Mouse (Mus musculus) midbrain, embryonic 11.5 days (tissue): ENCODE results near the gene Gfy. TPM values are rescaled to one million over a fixed set of nuclear protein-coding genes. Genes with fewer than 3 reads are reported as not detected.
A peak's percentile ranks its signal among the peaks of the same experiment; 100 is the strongest.

Experiments used
- ATAC-seq: fragments of 200-750 bp; cut with Nextera tagmentation; 2 replicates; pipeline ENCODE4 v1.8.0; 2017; ENCODE audit warnings: moderate TSS enrichment, moderate library complexity; ENCODE audit not compliant: low FRiP score
- DNase-seq: peaks from one replicate; pipeline ENCODE4 v3.0.0; 2015; ENCODE audit warnings: low spot score; ENCODE audit errors: missing footprints
- H3K27ac ChIP-seq: fragments of 300-500 bp; sonication (generic); 2 replicates; pipeline ENCODE4 v1.5.1; 2014; ENCODE audit warnings: low read depth, low read length
- H3K27me3 ChIP-seq: fragments of 300-500 bp; sonication (generic); 2 replicates; pipeline ENCODE4 v1.6.1; 2014; ENCODE audit warnings: mild to moderate bottlenecking, low read length, moderate library complexity, mixed read lengths; ENCODE audit not compliant: control insufficient read depth, insufficient read depth
- H3K36me3 ChIP-seq: fragments of 300-500 bp; sonication (generic); 2 replicates; pipeline ENCODE4 v1.6.1; 2014; ENCODE audit warnings: mild to moderate bottlenecking, low read length, moderate library complexity, mixed read lengths; ENCODE audit not compliant: control insufficient read depth, insufficient read depth
- H3K4me1 ChIP-seq: fragments of 300-500 bp; sonication (generic); 2 replicates; pipeline ENCODE4 v1.6.1; 2014; ENCODE audit warnings: low read length; ENCODE audit not compliant: control insufficient read depth, insufficient read depth
- H3K4me2 ChIP-seq: fragments of 300-500 bp; sonication (generic); 2 replicates; pipeline ENCODE4 v1.6.1; 2014; ENCODE audit warnings: mild to moderate bottlenecking, moderate library complexity
- H3K4me3 ChIP-seq: fragments of 300-500 bp; sonication (generic); 2 replicates; pipeline ENCODE4 v1.5.1; 2014; ENCODE audit warnings: low read depth, low read length
- H3K9ac ChIP-seq: fragments of 300-500 bp; sonication (generic); 2 replicates; pipeline ENCODE4 v1.6.1; 2014; ENCODE audit warnings: low read length
- H3K9me3 ChIP-seq: fragments of 300-500 bp; sonication (generic); 2 replicates; pipeline ENCODE4 v1.6.1; 2016; ENCODE audit warnings: low read length; ENCODE audit not compliant: control insufficient read depth
- WGBS: fragments of 180-500 bp; shearing (Covaris S2); extraction: QIAGEN DNeasy Blood & Tissue Kit; methylation state at CpG from one replicate; pipeline ENCODE4 v1.1.7; 2014; 5-methylcytosine and 5-hydroxymethylcytosine counted together
- polyA plus RNA-seq: library from polyadenylated mRNA; unstranded; fragments of >200 nt; fragmentation: Nextera tagmentation; extraction: Ambion mirVana; gene quantifications from 2 replicates; pipeline ENCODE4 v1.2.1, GENCODE M21; 2014

Gfy gene
- polyA plus RNA-seq = not detected in 2 replicates

DNA sequence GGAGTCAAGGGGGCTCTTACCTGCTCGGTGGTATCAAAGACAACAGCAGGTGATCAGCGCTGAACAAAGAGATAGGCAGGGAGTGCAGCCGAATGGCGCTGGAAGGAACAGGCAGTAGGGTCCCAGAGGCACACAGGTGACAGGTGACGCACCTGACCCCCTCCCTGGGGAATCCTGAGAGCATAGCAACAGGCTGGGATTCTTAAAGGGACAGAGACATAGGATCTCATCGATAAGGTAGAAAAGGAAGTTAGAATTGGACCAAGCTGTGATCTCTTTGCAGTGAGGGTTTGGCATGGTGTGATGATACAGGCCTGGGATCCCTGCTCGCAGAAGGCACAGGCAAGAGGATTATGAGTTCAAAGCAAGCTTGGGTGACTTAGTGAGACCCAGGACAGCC, at the start of gene Gfy:
Gene Gfy (minus strand): TSS at position 101 of the 400 bp plus-strand sequence.
- Histone ChIP-seq H3K27me3 (peaks cover 99% of the 10 kb centered on the region), H3K4me3 (no peak within 1 kb of the TSS), H3K9ac (no peak within 1 kb of the TSS), H3K4me2 (no peak within 1 kb of the TSS), H3K4me1 (peaks cover 12% of the 10 kb centered on the region), H3K36me3 (no peaks in the 10 kb centered on the region), H3K27ac (no peak within 1 kb of the TSS), H3K9me3 (no peaks in the 10 kb centered on the region)
- 26% methylated on average over 7 of the region's 7 CpGs for WGBS
- DNase-seq = no peak
- no peak for ATAC-seq

DNA sequence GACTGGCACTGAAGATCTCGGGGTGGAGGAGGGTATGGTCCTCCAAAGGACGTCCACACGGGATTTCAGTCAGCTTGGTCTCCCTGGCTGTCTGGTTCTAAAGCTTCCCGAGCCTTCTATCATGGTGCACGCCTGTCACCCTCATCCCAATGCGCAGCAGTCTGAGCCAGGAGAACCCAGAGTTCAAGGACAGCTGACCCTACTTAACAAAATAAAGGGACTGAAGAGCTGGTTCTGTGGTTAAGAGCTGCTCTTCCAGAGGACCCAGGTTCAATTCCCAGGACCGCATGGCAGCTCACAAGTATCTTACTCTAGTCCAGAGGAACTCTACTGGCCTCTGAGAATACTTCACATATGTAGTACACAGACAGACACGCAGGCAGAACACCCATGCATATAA, 49.7 kb upstream of the Gfy start:
- Histone ChIP-seq H3K4me2 (no peak overlapping the region), H3K9me3 (no peaks in the 10 kb centered on the region), H3K9ac (no peak overlapping the region), H3K4me3 (no peak overlapping the region), H3K4me1 (peaks cover 12% of the 10 kb centered on the region), H3K27me3 (no peaks in the 10 kb centered on the region), H3K27ac (no peak overlapping the region), H3K36me3 (peaks cover 66% of the 10 kb centered on the region)
- WGBS = 91% methylated on average over 8 of the region's 8 CpGs
- no peak for DNase-seq
- ATAC-seq = no peak

DNA sequence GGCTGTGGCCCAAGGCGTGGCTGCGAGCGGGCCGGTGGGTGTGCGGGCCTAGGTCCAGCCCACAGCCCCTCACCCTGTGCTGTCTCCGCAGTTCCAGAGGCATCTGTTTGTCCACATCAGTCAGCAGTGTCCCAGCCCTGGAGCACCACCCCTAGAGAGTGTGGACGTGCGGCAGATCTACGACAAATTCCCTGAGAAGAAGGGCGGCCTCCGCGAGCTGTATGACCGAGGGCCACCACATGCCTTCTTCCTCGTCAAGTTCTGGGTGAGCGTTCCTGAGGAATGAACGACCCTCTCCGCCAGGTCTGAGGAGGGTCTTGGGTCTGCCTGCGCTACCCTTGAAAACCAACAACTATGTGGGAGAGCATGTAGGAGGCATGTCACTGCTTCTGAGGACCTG, 49.2 kb upstream of the Gfy start:
- Histone ChIP-seq H3K9me3 (no peaks in the 10 kb centered on the region), H3K4me2 (no peak overlapping the region), H3K36me3 (peaks cover 69% of the 10 kb centered on the region), H3K27me3 (no peaks in the 10 kb centered on the region), H3K27ac (no peak overlapping the region), H3K4me1 (peaks cover 7% of the 10 kb centered on the region), H3K4me3 (no peak overlapping the region), H3K9ac (no peak overlapping the region)
- 97% methylated on average over 18 of the region's 18 CpGs for WGBS
- DNase-seq (no peak), ATAC-seq (no peak)

DNA sequence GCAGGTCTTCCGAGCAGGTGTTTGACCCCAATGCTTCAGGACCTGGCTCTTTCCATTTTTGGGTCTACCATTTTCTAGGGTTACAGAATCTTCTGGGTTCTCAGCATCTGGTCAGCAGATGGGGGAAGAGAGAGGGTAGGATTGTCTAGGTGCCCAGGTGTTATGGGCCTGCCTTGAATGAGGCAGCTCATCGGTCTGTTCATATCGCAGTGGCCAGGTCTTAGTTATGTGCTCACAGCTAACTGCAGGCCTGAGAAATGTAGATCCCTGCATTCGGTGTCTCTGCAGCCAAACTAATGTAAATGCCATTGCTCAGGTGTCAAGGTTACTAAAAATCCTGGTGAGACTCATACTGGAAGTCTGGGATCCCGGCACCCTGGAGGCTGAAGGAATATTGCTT, 47.1 kb upstream of the Gfy start:
- H3K36me3 ChIP-seq = peaks cover 61% of the 10 kb centered on the region
- no peaks in the 10 kb centered on the region for H3K27me3 ChIP-seq
- H3K9me3 ChIP-seq = no peaks in the 10 kb centered on the region
- DNase-seq (no peak), ATAC-seq (no peak)
- no peak overlapping the region for H3K27ac ChIP-seq
- H3K4me3 ChIP-seq = no peak overlapping the region
- WGBS = 94% methylated on average over 5 of the region's 5 CpGs
- no peak overlapping the region for H3K4me2 ChIP-seq
- H3K9ac ChIP-seq = no peak overlapping the region
- no peaks in the 10 kb centered on the region for H3K4me1 ChIP-seq

DNA sequence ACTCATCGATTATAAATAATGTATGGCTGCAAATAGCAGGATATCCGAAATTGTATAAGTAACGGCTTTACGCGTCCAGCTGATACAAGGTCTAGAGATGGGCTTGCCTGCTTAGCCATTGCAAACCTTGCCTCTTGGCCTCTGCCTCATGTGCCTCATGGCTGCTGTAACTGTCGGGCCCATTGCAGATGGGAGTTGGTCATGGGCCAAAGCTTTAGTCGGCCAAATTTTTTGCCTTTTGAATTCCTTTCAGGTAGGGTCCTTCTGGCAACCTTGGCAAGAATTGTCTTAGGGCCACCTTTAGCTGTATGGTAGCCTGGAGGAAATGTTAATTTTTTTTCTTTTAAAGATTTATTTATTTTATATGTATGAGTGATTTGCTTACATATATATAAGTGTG, 45.5 kb upstream of the Gfy start:
- DNase-seq (no peak), ATAC-seq (no peak)
- Histone ChIP-seq H3K9ac (no peak overlapping the region), H3K4me3 (no peak overlapping the region), H3K27me3 (no peaks in the 10 kb centered on the region), H3K4me2 (no peak overlapping the region), H3K27ac (no peak overlapping the region), H3K36me3 (peaks cover 64% of the 10 kb centered on the region), H3K4me1 (no peaks in the 10 kb centered on the region), H3K9me3 (no peaks in the 10 kb centered on the region)
- 95% methylated on average over 7 of the region's 7 CpGs for WGBS

DNA sequence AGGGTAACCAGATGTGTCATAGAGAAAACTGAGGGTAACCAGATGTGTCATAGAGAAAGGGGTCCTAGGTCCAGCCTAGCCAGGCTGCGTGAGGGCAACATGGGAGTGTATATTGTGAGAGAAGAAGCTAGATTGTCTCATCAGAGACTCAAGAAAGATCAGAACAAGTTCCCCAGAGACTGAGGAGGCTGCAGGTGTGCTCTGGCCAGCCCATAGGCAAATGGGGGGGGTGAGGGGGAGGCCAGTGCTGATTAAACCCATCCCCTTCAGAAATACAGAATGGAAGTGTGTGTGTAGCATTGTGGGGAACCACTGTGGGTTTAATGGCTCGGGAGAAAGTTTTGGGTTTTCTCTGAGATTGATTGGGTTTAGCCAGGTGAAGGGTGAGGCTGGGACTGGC, 42.3 kb upstream of the Gfy start:
- no peak overlapping the region for H3K4me2 ChIP-seq
- H3K27ac ChIP-seq = no peak overlapping the region
- DNase-seq (no peak), ATAC-seq (no peak)
- H3K27me3 ChIP-seq = no peaks in the 10 kb centered on the region
- peaks cover 53% of the 10 kb centered on the region for H3K36me3 ChIP-seq
- H3K4me3 ChIP-seq = no peak overlapping the region
- H3K4me1 ChIP-seq = peaks cover 19% of the 10 kb centered on the region
- no peaks in the 10 kb centered on the region for H3K9me3 ChIP-seq
- 93% methylated on average over 2 of the region's 2 CpGs for whole genome bisulfite sequencing
- no peak overlapping the region for H3K9ac ChIP-seq

DNA sequence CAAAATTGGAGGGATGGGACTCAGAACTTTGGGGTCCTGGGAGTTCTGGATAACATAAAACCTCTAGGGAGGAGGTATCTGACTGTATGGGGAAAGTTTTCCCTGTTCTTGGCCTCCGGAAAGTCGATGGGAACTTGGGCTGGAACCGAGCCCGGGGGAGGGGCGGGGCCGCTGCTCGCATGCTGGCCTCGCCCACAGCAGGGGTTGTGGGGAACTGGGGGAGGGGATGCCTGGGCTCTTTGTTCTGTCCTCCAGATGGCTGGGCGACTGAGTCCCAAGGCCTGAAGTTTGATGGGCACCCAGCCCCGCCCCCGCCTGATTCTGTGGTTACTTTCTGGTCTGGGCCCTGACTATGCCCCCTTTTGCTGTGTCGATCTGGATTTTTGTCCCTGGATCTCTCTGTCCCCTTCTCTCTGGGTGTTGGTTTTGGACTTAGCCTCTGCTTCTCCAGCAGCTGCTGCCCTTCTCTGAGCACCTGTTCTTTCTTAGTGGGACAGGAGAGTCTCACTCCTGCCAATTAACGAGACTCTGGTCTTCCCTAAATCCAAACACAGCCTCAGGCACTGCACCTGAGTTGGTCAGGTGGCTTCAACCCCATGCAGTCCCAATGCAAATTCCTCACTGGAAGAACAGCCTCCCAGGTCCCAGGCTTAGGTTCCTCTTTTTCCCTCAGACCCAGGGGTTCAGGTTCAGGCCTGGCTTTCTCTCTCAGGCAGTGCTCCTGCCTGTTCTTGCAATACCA, 37.2 kb upstream of the Gfy start:
- peak overlapping the region; percentile 93 for H3K4me2 ChIP-seq
- DNase-seq = peak; percentile 98
- H3K9me3 ChIP-seq = no peaks in the 10 kb centered on the region
- H3K27me3 ChIP-seq = peaks cover 5% of the 10 kb centered on the region
- H3K4me3 ChIP-seq = peak overlapping the region; percentile 85
- H3K9ac ChIP-seq = peak overlapping the region; percentile 100
- peaks cover 20% of the 10 kb centered on the region for H3K36me3 ChIP-seq
- 0% methylated on average over 13 of the region's 13 CpGs for WGBS
- H3K27ac ChIP-seq = peak overlapping the region; percentile 96
- peak; percentile 83 for ATAC-seq
- peaks cover 19% of the 10 kb centered on the region for H3K4me1 ChIP-seq

DNA sequence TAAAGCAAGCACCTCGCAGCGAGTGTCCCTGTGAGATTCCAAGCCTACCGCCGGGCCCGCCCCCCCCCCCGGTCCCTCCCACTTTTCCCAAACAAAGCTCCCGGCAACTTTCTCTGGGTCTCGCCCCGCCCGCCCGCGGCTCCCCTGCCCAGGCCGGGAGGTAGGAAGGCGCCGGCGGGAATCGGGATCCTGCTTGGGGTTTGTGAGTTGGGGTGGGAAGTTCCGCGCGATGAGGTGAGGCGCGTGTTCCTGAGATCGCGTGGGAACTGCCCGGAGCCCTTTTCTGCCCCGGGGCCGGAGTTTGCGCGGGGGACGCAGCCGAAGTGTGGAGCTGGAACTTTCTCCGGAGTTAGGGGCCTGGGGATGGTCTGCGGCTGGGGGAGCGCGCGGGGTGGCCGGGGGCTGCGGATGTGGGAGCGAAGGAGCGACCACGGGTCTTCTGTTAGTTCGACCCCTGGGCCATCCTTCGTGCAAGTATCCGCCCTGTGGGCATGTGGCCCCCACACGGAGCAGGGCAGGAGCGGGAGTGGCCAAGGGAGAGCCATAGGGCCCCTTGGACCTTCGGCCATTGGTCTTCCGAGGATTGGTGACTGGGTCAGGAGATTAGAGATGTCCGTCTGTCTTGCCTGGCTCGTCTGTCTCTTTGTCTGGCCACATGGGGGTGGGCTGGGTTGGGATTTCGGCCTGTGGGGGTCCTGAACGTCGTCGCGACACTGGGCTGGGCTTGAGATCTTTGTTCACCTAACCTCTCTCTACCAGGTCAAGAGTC, 36.5 kb upstream of the Gfy start, which contains the start of gene Tead2:
Gene Tead2 (plus strand): TSS at position 81 of the 769 bp plus-strand sequence.
- H3K9ac ChIP-seq = peak within 1 kb of the TSS; percentile 100
- peak within 1 kb of the TSS; percentile 93 for H3K4me2 ChIP-seq
- peak; percentile 97 for DNase-seq
- H3K36me3 ChIP-seq = peaks cover 19% of the 10 kb centered on the region
- peaks cover 19% of the 10 kb centered on the region for H3K4me1 ChIP-seq
- H3K27me3 ChIP-seq = peaks cover 12% of the 10 kb centered on the region
- WGBS = under 1% methylated on average over 53 of the region's 55 CpGs
- H3K4me3 ChIP-seq = peak within 1 kb of the TSS; percentile 85
- H3K9me3 ChIP-seq = no peaks in the 10 kb centered on the region
- peak within 1 kb of the TSS; percentile 96 for H3K27ac ChIP-seq
- peak; percentile 75 for ATAC-seq

DNA sequence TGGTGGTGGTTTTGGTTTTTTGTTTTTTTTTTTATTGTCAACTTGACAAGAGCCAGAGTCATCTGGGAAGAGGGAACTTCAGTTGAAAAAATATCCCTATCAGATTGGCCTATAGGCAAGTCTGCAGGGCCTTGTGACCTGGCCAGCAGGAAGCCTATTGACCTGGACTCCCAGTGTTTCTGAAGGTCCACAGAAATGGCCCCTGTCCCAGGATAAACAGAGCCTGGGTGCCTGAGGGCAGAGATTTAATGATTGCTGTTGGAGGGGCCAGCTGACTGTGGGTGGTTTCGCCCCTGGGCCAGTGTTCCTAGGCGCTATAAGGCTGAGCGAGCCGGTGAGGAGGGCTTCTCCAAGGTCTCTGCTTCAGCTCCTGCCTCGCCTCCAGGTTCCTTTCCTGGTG, 34.3 kb upstream of the Gfy start:
- Histone ChIP-seq H3K4me2 (no peak overlapping the region), H3K9me3 (no peaks in the 10 kb centered on the region), H3K27ac (no peak overlapping the region), H3K9ac (no peak overlapping the region), H3K27me3 (peaks cover 12% of the 10 kb centered on the region), H3K4me1 (peaks cover 19% of the 10 kb centered on the region), H3K36me3 (peaks cover 6% of the 10 kb centered on the region; the same call in 1 of the 2 replicates), H3K4me3 (no peak overlapping the region)
- DNase-seq (no peak), ATAC-seq (no peak)
- 72% methylated on average over 5 of the region's 5 CpGs for WGBS
